Mouse (Mus musculus) regulatory T cell (primary cell): ENCODE data around the gene Ruvbl1.

Experiments
- in situ Hi-C: fragments of 300-600 bp; cut with MboI, MseI; formaldehyde crosslinking; loops from one replicate; pipeline ENCODE4 v1.15.1; 2025; ENCODE audit warnings: high pct_unique_total_duplicates

Gene Ruvbl1

GRCm38 (mm10) chr6:88465181-88465920 lies at the start of gene Ruvbl1:
Ruvbl1 (plus strand) TSS chr6:88465409.
- in situ Hi-C loops = loop anchor here (10.0 kb wide), 2 partner anchors 1179 to 1909 kb away; partner anchors contain the start of gene Txnrd3

- in situ Hi-C loops = no loop called here
Measured at GRCm38 (mm10) chr6:88416130-88416758, 49.0 kb upstream of the Ruvbl1 start.

- in situ Hi-C loops = no loop called here
Measured at GRCm38 (mm10) chr6:88431202-88431601, 34.0 kb upstream of the Ruvbl1 start.

GRCm38 (mm10) chr6:88435609-88436008 lies 29.6 kb upstream of the Ruvbl1 start:
- in situ Hi-C loops = no loop called here

- in situ Hi-C loops = no loop called here
Measured at GRCm38 (mm10) chr6:88439056-88439455, 26.2 kb upstream of the Ruvbl1 start.

- in situ Hi-C loops = no loop called here
Measured at GRCm38 (mm10) chr6:88442551-88442950, 22.7 kb upstream of the Ruvbl1 start.

GRCm38 (mm10) chr6:88443446-88443845 lies 21.8 kb upstream of the Ruvbl1 start:
- in situ Hi-C loops = no loop called here

- in situ Hi-C loops = no loop called here
Measured at GRCm38 (mm10) chr6:88444076-88444750, 21.0 kb upstream of the Ruvbl1 start.

GRCm38 (mm10) chr6:88445661-88446060 lies 19.5 kb upstream of the Ruvbl1 start:
- in situ Hi-C loops = loop anchor here (5.0 kb wide), 1 partner anchor 397 kb away; the partner anchor contains the start of gene Abtb1

GRCm38 (mm10) chr6:88446063-88447002 lies 18.9 kb upstream of the Ruvbl1 start, which contains the start of gene Eefsec:
Eefsec (minus strand) TSS chr6:88446539.
- in situ Hi-C loops = loop anchor here (5.0 kb wide), 1 partner anchor 396 kb away; the partner anchor contains the start of gene Abtb1

GRCm38 (mm10) chr6:88447454-88447853 lies 17.8 kb upstream of the Ruvbl1 start:
- in situ Hi-C loops = loop anchor here (5.0 kb wide), 1 partner anchor 395 kb away; the partner anchor contains the start of gene Abtb1

- in situ Hi-C loops = no loop called here
Measured at GRCm38 (mm10) chr6:88454545-88454944, 10.7 kb upstream of the Ruvbl1 start.

- in situ Hi-C loops = loop anchor here (10.0 kb wide), 2 partner anchors 1175 to 1905 kb away; partner anchors contain the start of gene Txnrd3
Measured at GRCm38 (mm10) chr6:88469878-88470277, 4.7 kb downstream of the Ruvbl1 start.

- in situ Hi-C loops = no loop called here
Measured at GRCm38 (mm10) chr6:88480421-88480820, 15.2 kb downstream of the Ruvbl1 start.

- in situ Hi-C loops = no loop called here
Measured at GRCm38 (mm10) chr6:88483111-88483510, 17.9 kb downstream of the Ruvbl1 start.

GRCm38 (mm10) chr6:88483913-88484312 lies 18.7 kb downstream of the Ruvbl1 start:
- in situ Hi-C loops = no loop called here

GRCm38 (mm10) chr6:88485378-88485777 lies 20.2 kb downstream of the Ruvbl1 start:
- in situ Hi-C loops = loop anchor here (5.0 kb wide), 1 partner anchor 373 kb away; no protein-coding TSS in a partner anchor

GRCm38 (mm10) chr6:88486893-88487292 lies 21.7 kb downstream of the Ruvbl1 start:
- in situ Hi-C loops = loop anchor here (5.0 kb wide), 1 partner anchor 375 kb away; no protein-coding TSS in a partner anchor

- in situ Hi-C loops = loop anchor here (5.0 kb wide), 1 partner anchor 377 kb away; no protein-coding TSS in a partner anchor
Measured at GRCm38 (mm10) chr6:88489026-88489425, 23.8 kb downstream of the Ruvbl1 start.

- in situ Hi-C loops = loop anchor here (5.0 kb wide), 1 partner anchor 378 kb away; no protein-coding TSS in a partner anchor
Measured at GRCm38 (mm10) chr6:88489834-88490233, 24.6 kb downstream of the Ruvbl1 start.
